Mouse (Mus musculus) myocyte (in vitro differentiated cells): ENCODE results near the gene Disc1.

Source experiments
- CEBPB ChIP-seq: IDR thresholded peaks from 2 replicates; pipeline ENCODE4 v1.6.1; 2011; ENCODE audit warnings: mild to moderate bottlenecking, moderate library complexity; ENCODE audit not compliant: poor library complexity, insufficient read depth, severe bottlenecking
- E2F4 ChIP-seq: IDR thresholded peaks from one replicate; pipeline ENCODE4 v1.6.1; 2011; ENCODE audit warnings: mild to moderate bottlenecking, control low read depth, moderate library complexity; ENCODE audit not compliant: insufficient read depth
- MAX ChIP-seq: IDR thresholded peaks from one replicate; pipeline ENCODE4 v1.6.1; 2011; ENCODE audit warnings: low read depth, mild to moderate bottlenecking, control low read depth
- POLR2A ChIP-seq: IDR thresholded peaks from one replicate; pipeline ENCODE4 v1.6.1; 2011; ENCODE audit warnings: low read depth, mild to moderate bottlenecking, control low read depth, moderate library complexity; ENCODE audit not compliant: insufficient read length
- REST ChIP-seq: IDR thresholded peaks from one replicate; pipeline ENCODE4 v1.6.1; 2011; ENCODE audit warnings: mild to moderate bottlenecking, control low read depth, moderate library complexity; ENCODE audit not compliant: insufficient read depth, insufficient read length
- USF1 ChIP-seq: IDR thresholded peaks from one replicate; pipeline ENCODE4 v1.6.1; 2011; ENCODE audit warnings: low read depth, mild to moderate bottlenecking, control low read depth, moderate library complexity

DNA sequence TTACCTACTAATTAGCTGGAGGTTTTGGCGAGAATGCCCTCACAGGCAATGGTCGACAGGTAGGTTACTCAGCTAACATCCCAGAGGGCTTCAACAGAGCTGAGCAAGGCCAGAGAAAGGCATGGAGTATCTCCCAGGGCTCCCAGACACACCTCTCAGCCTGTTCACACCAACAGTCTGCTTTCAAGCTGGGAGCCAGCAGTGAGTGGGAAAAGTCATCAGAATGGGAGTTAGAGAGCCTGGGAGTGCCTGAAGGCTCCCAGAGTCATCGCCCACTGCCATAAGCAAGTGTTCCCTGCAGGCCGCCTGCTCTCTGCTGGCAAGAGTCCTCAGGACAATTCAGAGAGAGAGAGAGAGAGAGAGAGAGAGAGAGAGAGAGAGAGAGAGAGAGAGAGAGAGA is 167.1 kb downstream of the Disc1 start:
- no peak for TF ChIP-seq POLR2A
- no peak for TF ChIP-seq USF1
- TF ChIP-seq MAX, result no peak
- no peak for TF ChIP-seq E2F4
- no peak for TF ChIP-seq REST
- TF ChIP-seq CEBPB, result no peak
